Mouse (Mus musculus): ENCODE measurements around the gene Uhrf1bp1. TPM values are rescaled to one million over a fixed set of nuclear protein-coding genes. Genes with fewer than 3 reads are reported as not detected.

The Uhrf1bp1 gene
- polyA plus RNA-seq, 1 experiment from 2014 or later, result 9.3 TPM

DNA sequence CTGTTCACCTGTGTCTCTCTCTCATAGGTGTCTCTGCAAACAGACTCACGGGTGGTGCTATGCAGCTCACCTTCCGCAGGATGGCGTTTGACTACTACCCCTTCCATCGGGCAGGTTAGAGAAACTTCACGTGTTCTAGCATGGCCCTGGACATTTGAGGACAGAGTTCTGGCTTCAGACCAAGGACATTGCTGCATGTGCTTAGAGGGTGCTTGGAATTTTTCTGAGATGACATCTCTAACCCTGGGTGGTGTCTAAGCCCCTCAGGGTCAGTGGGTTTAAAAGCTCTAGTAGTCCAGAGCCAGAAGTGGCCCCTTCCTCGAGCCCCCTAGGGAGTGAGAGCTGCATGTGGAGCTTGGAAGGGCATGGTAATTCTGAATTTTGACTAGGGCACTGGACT is 27.8 kb downstream of the Uhrf1bp1 start:
- H3K36me3 ChIP-seq, result peaks cover 93% of the 10 kb centered on the region
- no peak overlapping the region for H3K4me3 ChIP-seq (replicated peaks)
- H3K9me3 ChIP-seq, result no peaks in the 10 kb centered on the region
- H3K4me1 ChIP-seq (replicated peaks), result no peaks in the 10 kb centered on the region
- H3K4me2 ChIP-seq, result no peak overlapping the region
- ATAC-seq (ENCODE audit: insufficient number of reproducible peaks, insufficient read depth, low FRiP score, low TSS enrichment, low read depth), result no peak
- no peak overlapping the region for H3K27ac ChIP-seq
- H3K9ac ChIP-seq (replicated peaks), result no peak overlapping the region
- 93% methylated on average over 6 of the region's 6 CpGs for WGBS
- H3K27me3 ChIP-seq, result no peaks in the 10 kb centered on the region

DNA sequence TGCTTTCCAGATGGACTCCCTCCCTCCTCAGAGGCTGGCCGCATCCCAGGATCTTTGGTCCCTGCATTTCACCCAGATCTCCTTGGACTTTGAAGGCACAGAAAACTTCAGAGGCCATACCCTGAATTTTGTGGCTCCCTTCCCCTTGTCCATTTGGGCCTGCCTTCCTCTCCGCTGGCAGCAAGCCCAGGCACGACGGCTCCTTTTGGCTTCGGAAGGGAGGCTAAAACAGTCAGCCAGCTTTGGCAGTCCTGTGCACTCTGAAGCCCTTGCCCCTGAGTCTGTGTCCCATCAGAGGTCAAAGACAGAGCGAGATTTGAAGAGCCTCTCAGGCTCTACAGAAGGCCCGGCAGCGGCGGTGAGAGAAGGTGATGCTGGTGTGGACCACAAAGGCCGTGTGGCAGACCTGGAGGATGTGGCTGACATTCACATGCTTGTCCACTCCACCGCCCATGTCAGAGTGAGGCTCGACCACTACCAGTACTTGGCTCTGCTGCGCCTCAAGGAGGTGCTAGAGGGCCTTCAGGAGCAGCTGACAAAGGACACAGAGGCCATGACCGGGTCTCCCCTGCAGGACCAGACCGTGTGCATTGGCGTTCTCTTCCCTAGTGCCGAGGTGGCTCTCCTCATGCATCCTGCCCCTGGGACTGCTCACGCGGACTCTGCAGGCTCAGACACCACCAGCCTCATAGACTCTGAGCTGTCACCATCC is 30.4 kb downstream of the Uhrf1bp1 start:
- WGBS, result 88% methylated on average over 19 of the region's 19 CpGs
- Histone ChIP-seq H3K4me1 (replicated peaks) (no peaks in the 10 kb centered on the region), H3K27me3 (no peaks in the 10 kb centered on the region), H3K4me2 (no peak overlapping the region), H3K4me3 (replicated peaks) (no peak overlapping the region), H3K9ac (replicated peaks) (no peak overlapping the region), H3K27ac (no peak overlapping the region), H3K36me3 (peaks cover 91% of the 10 kb centered on the region), H3K9me3 (no peaks in the 10 kb centered on the region)
- no peak for ATAC-seq (ENCODE audit: insufficient number of reproducible peaks, insufficient read depth, low FRiP score, low TSS enrichment, low read depth)

DNA sequence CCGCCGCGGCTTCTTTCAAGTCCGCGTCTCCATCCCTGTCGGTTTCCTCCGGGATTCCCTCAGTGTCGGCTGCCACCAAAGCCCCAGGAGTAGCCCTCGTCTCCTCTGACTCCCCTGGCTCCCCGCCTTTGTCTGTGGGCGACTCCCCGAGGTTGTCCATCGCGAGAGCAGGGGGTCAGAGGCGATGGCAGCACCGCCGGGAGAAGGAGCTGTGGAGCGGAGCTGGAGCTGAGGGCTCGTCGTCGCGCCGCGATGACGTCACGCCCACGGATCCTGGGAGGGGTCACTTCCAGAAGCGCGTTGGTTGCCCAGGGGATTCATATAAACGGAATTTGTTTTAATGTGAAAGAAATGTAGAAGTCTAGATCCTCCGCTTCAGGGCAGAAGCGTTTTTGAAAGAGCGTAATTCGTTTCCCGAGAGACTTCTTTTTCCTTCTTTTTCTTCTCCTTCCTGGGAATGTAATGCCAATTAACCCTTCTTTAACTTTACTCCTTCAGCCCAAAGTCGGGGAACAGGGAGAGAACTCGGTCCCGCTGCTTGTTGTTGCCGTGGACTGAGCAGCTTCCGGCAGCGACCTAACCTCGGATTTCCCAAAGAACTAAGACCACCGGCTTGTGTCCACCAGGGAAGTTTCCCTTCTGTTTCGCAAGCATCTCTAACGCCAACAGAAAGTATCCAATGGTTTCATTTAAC is 51.4 kb downstream of the Uhrf1bp1 start:
- Histone ChIP-seq H3K4me1 (replicated peaks) (peaks cover 31% of the 10 kb centered on the region), H3K9ac (replicated peaks) (peak overlapping the region; percentile 90), H3K27me3 (no peaks in the 10 kb centered on the region), H3K9me3 (no peaks in the 10 kb centered on the region), H3K36me3 (peaks cover 24% of the 10 kb centered on the region), H3K27ac (peak overlapping the region; percentile 88), H3K4me2 (peak overlapping the region; percentile 87), H3K4me3 (replicated peaks) (peak overlapping the region; percentile 97)
- 0 out of 2 replicates have a peak, but pooled peaks have one; percentile 30 for ATAC-seq (ENCODE audit: insufficient number of reproducible peaks, insufficient read depth, low FRiP score, low TSS enrichment, low read depth)
- under 1% methylated on average over 45 of the region's 45 CpGs for WGBS

DNA sequence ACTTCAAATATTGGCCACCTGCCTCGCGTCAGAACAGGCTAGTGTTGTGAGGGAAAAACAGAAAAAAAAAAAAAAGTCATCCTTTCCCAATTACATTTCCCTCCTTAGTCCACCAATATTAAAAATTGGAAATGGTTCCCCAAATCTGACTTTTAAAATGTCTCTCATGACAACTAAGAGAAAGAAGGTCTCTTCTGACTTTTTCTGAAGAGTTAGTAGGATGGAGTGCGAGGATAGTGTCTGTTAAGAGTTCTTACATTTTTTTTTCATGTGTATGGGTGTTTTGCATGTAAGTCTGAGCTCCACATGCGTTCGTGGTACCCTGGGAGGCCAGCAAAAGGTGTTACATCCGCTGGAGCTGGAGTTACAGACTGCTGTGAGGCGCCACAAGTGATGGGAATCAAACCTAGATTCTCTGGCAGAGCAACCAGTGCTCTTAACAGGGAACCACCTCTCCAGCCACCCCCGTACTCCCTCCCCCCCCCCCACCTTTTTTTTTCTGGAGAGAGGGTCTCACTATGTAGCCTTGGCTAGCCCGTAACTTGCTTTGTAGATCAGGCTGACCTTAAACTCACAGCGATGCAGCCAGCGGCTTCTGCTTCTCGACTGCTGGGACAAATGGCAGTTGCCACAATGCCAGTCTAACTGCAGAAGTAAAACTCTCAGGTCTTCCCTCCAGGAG is 52.1 kb downstream of the Uhrf1bp1 start:
- WGBS, result under 1% methylated on average over 12 of the region's 12 CpGs
- peaks cover 19% of the 10 kb centered on the region for H3K36me3 ChIP-seq
- peak overlapping the region; percentile 97 for H3K4me3 ChIP-seq (replicated peaks)
- H3K4me1 ChIP-seq (replicated peaks), result peaks cover 31% of the 10 kb centered on the region
- H3K9me3 ChIP-seq, result no peaks in the 10 kb centered on the region
- peak overlapping the region; percentile 88 for H3K27ac ChIP-seq
- peak overlapping the region; percentile 87 for H3K4me2 ChIP-seq
- no peaks in the 10 kb centered on the region for H3K27me3 ChIP-seq
- peak overlapping the region; percentile 90 for H3K9ac ChIP-seq (replicated peaks)
- ATAC-seq (ENCODE audit: insufficient number of reproducible peaks, insufficient read depth, low FRiP score, low TSS enrichment, low read depth), result 0 out of 2 replicates have a peak, but pooled peaks have one; percentile 2

DNA sequence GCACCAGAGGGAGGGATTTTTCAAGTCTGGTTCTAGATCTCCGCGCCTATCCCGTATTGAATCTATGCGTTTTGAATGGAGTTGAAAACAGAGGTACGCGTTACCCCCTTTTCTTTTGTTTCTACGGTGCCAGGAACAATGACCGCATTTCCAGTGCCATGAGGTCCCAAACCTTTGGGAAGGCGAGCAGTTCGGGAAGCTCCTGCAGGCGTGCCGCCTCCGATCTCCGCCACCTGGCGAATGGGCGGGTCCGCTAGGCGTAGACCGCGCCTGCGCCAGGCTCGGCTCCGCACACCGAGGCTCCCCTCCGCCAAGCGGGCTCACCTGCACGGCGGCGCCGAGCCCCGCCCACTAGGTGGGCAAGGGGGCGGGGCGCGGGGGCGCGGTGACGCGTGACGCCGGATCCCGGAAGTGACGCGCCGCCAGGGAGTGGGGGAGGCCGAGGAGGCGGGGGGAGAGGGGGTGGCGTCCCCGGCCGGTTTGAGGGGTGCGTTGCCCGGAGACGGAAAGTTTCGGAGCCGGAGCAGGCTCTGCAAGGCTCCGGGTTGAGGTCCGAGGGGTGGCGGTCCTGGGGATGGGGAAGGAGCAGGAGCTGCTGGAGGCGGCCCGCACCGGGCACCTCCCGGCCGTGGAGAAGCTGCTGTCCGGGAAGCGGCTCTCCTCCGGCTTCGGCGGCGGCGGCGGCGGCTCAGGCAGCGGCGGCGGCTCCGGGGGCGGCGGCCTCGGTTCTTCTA is 52.8 kb downstream of the Uhrf1bp1 start, which contains the start of gene Anks1:
TSS of gene Anks1 (plus strand) at position 419 of the 734 bp plus-strand sequence.
- peak; percentile 88 for ATAC-seq (ENCODE audit: insufficient number of reproducible peaks, insufficient read depth, low FRiP score, low TSS enrichment, low read depth)
- H3K4me2 ChIP-seq, result peak within 1 kb of the TSS; percentile 87
- under 1% methylated on average over 78 of the region's 78 CpGs for WGBS
- no peaks in the 10 kb centered on the region for H3K27me3 ChIP-seq
- H3K4me1 ChIP-seq (replicated peaks), result peaks cover 31% of the 10 kb centered on the region
- H3K9ac ChIP-seq (replicated peaks), result peak within 1 kb of the TSS; percentile 87
- peaks cover 21% of the 10 kb centered on the region for H3K36me3 ChIP-seq
- H3K9me3 ChIP-seq, result no peaks in the 10 kb centered on the region
- peak within 1 kb of the TSS; percentile 97 for H3K4me3 ChIP-seq (replicated peaks)
- peak within 1 kb of the TSS; percentile 88 for H3K27ac ChIP-seq

DNA sequence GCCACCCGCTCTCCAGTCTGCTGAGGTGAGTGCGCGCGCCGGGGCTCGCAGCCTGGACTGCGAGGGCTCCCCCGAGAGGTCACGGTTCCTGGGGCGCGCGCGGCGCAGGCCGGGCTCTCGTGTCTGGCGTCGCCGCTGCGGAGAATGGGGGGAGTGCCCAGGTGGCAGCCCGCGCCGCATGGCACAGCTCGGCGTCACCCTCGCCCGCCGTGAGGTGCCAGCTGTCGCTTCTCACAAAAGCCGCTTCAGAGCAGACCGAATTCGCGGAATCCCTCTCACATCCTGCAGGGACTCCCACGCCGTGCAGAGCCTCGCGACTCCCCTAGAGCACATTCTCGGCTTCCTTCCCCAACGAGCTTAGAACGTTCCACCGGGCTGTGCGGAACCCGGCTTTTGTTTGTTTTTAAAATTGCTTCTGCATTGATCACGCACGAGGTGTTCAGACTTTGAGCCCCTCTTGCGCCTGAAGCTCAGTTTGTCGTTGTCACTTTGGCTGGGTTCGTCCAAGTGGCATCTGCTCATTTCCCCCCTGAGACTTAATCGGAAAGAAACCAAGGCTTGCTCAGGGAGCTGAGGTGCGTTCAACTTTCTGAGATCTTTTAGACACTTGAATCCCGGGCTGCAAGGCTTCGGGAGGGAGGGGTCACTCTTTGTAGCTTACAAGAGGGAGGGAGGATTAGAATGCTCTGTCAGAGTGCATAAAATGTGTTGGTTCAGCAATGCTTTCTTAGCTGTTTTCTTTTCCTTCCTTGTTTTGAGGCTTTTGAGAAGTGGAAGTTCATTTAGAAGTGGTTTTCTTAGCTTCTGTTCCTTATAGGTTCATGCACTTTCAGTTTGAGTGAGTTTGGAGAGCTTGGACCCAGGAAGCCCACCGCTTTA is 53.6 kb downstream of the Uhrf1bp1 start, which contains the start of gene Taf11:
TSS of gene Taf11 (minus strand) at position 223 of the 879 bp plus-strand sequence.
- H3K27me3 ChIP-seq, result no peaks in the 10 kb centered on the region
- H3K4me3 ChIP-seq (replicated peaks), result peak within 1 kb of the TSS; percentile 97
- H3K9ac ChIP-seq (replicated peaks), result peak within 1 kb of the TSS; percentile 87
- H3K27ac ChIP-seq, result peak within 1 kb of the TSS; percentile 88
- WGBS, result 1% methylated on average over 49 of the region's 53 CpGs
- peaks cover 14% of the 10 kb centered on the region for H3K36me3 ChIP-seq
- H3K9me3 ChIP-seq, result no peaks in the 10 kb centered on the region
- H3K4me1 ChIP-seq (replicated peaks), result peaks cover 31% of the 10 kb centered on the region
- ATAC-seq (ENCODE audit: insufficient number of reproducible peaks, insufficient read depth, low FRiP score, low TSS enrichment, low read depth), result peak; percentile 50
- peak within 1 kb of the TSS; percentile 87 for H3K4me2 ChIP-seq

DNA sequence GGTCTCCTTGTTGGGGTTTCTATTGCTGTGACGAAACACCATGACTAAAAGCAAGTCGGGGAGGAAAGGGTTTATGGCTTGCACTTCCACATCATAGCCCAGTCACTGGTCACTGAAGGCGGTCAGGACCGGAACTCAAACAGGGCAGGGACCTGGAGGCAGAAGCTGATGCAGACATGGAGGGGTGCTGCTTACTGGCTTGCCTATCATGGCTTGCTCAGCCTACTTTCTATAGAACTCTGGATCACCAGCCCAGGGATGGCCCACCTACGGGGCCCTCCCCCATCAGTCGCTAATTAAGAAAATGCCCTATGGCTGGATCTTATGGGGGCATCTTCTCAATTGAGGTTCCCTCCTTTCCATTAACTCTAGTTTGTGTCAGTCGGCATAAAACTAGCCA is 55.1 kb downstream of the Uhrf1bp1 start:
- H3K27ac ChIP-seq, result no peak overlapping the region
- H3K36me3 ChIP-seq, result peaks cover 10% of the 10 kb centered on the region
- no peaks in the 10 kb centered on the region for H3K27me3 ChIP-seq
- H3K9ac ChIP-seq (replicated peaks), result no peak overlapping the region
- H3K9me3 ChIP-seq, result no peaks in the 10 kb centered on the region
- 0 out of 2 replicates have a peak overlapping the region, but pooled peaks have one; percentile 87 for H3K4me2 ChIP-seq
- no peak for ATAC-seq (ENCODE audit: insufficient number of reproducible peaks, insufficient read depth, low FRiP score, low TSS enrichment, low read depth)
- 89% methylated on average over 7 of the region's 7 CpGs for WGBS
- peaks cover 29% of the 10 kb centered on the region for H3K4me1 ChIP-seq (replicated peaks)
- no peak overlapping the region; the same call in 1 of the 2 replicates for H3K4me3 ChIP-seq (replicated peaks)

DNA sequence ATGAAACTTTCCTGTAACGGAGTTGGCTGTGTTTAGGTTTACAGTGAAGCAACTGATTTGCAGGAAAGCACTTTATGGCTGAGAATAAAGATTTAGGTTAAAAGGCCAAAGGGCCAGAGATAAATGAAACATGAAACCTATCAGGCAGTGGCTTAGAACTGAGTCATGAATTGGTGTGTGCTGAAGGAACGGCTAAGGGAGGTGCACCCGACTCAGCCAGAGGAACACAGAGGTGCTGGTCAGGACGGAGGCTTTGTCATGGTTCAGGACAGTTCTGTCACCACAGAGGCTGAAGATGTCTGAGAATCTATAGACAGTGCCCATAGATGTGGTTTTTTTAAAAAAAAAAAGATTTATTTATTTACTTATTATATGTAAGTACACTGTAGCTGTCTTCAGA is 58.5 kb downstream of the Uhrf1bp1 start:
- Histone ChIP-seq H3K27me3 (no peaks in the 10 kb centered on the region), H3K4me2 (no peak overlapping the region), H3K4me1 (replicated peaks) (peaks cover 26% of the 10 kb centered on the region), H3K9me3 (no peaks in the 10 kb centered on the region), H3K9ac (replicated peaks) (no peak overlapping the region), H3K36me3 (peaks cover 10% of the 10 kb centered on the region), H3K4me3 (replicated peaks) (no peak overlapping the region), H3K27ac (no peak overlapping the region)
- no peak for ATAC-seq (ENCODE audit: insufficient number of reproducible peaks, insufficient read depth, low FRiP score, low TSS enrichment, low read depth)
- WGBS, result 79% methylated on average over 4 of the region's 4 CpGs

DNA sequence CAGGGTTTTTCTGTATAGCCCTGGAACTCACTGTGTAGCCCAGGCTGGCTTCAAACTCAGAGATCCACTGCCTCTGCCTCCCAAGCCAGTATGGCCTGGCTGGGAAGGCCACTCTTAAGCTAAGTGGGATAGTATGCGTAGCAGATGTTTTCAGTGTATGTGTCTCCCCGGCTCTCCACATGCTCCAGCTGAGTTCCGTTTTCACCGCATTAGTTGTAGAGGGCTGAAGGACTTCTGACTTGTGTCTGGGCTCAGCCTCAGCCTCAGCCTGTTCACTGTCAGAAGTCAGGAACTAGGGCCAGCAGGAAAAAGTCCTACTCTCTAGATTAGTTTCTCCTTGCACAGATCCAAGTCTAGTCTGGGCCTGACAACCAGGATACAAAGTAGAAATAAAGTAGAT is 60.1 kb downstream of the Uhrf1bp1 start:
- H3K4me3 ChIP-seq (replicated peaks), result no peak overlapping the region
- no peak overlapping the region for H3K27ac ChIP-seq
- H3K36me3 ChIP-seq, result peaks cover 10% of the 10 kb centered on the region
- ATAC-seq (ENCODE audit: insufficient number of reproducible peaks, insufficient read depth, low FRiP score, low TSS enrichment, low read depth), result no peak
- H3K9ac ChIP-seq (replicated peaks), result no peak overlapping the region
- 61% methylated on average over 4 of the region's 4 CpGs for WGBS
- H3K4me1 ChIP-seq (replicated peaks), result peaks cover 18% of the 10 kb centered on the region
- no peaks in the 10 kb centered on the region for H3K27me3 ChIP-seq
- H3K4me2 ChIP-seq, result no peak overlapping the region
- H3K9me3 ChIP-seq, result no peaks in the 10 kb centered on the region

DNA sequence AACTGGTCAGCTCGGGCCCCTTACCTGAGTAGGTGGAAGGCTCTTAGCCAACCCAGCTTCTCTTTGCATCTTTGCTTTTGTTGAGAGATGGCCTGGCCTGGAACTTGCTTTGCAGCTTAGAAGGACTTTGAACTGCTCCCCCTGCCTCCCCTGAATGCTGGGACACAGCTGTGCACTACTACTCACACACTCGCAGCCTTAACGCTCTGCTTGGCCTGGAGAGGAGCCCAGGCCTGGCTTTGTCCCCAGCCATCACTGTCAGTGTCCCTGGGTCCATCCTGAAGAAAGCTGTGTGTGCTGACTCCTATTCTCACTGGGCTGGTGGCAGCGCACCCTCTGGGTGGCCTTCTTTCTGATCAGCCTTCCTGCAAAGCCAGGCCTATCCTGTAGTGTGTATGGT is 64.4 kb downstream of the Uhrf1bp1 start:
- H3K4me1 ChIP-seq (replicated peaks), result peaks cover 13% of the 10 kb centered on the region
- H3K9me3 ChIP-seq, result no peaks in the 10 kb centered on the region
- H3K4me3 ChIP-seq (replicated peaks), result no peak overlapping the region
- 0 out of 2 replicates have a peak overlapping the region, but pooled peaks have one; percentile 12 for H3K9ac ChIP-seq (replicated peaks)
- no peaks in the 10 kb centered on the region for H3K27me3 ChIP-seq
- 84% methylated on average over 4 of the region's 4 CpGs for WGBS
- no peak overlapping the region for H3K4me2 ChIP-seq
- H3K27ac ChIP-seq, result 0 out of 2 replicates have a peak overlapping the region, but pooled peaks have one; percentile 23
- H3K36me3 ChIP-seq, result peaks cover 19% of the 10 kb centered on the region; the same call in 1 of the 2 replicates
- no peak for ATAC-seq (ENCODE audit: insufficient number of reproducible peaks, insufficient read depth, low FRiP score, low TSS enrichment, low read depth)
